Mouse (Mus musculus) macrophage (primary cell): Measurements from ENCODE around the gene Adam1b. TPM values are rescaled to one million over a fixed set of nuclear protein-coding genes. Genes with fewer than 3 reads are reported as not detected.
A peak's percentile ranks its signal among the peaks of the same experiment; 100 is the strongest.

Experiments used
- H3K27ac ChIP-seq: fragments of 350-480 bp; formaldehyde crosslinking; 2 replicates; pipeline ENCODE4 v1.9.0; 2021
- H3K36me3 ChIP-seq: fragments of 350-480 bp; formaldehyde crosslinking; 2 replicates; pipeline ENCODE4 v1.9.0; 2021; ENCODE audit errors: inconsistent target
- H3K4me3 ChIP-seq: fragments of 350-480 bp; formaldehyde crosslinking; 2 replicates; pipeline ENCODE4 v1.9.0; 2021; ENCODE audit errors: inconsistent target
- H3K79me2 ChIP-seq: fragments of 350-480 bp; formaldehyde crosslinking; 2 replicates; pipeline ENCODE4 v1.9.0; 2021; ENCODE audit errors: inconsistent target
- WGBS: methylation state at CpG from one replicate; pipeline ENCODE4 v1.1.7; 2026; ENCODE audit warnings: inconsistent platforms; ENCODE audit not compliant: missing documents; 5-methylcytosine and 5-hydroxymethylcytosine counted together
- polyA plus RNA-seq: library from polyadenylated mRNA; stranded (reverse); fragments of 250-400 nt; gene quantifications from 3 replicates; pipeline ENCODE4 v1.2.4, GENCODE M21; 2018; ENCODE audit warnings: inconsistent platforms
- total RNA-seq, 78 experiments: library from RNA; depleted of rRNA; stranded (reverse); fragments of 250-400 nt; gene quantifications; 1 replicate in 9 of 78; 2 replicates in 24 of 78; 3 replicates in 43 of 78; 4 replicates in 2 of 78; pipeline ENCODE4 v1.2.4; 2018; ENCODE audit warnings: inconsistent platforms in 56 of 78

Gene Adam1b
- total RNA-seq (2018; cell fraction: chromatin; rRNA removed), result not detected
- not detected for total RNA-seq (2018; cell fraction: cytosol; rRNA removed)
- not detected for total RNA-seq (2018; cell fraction: nucleus; rRNA removed)
- not detected in 3 replicates for polyA plus RNA-seq

DNA sequence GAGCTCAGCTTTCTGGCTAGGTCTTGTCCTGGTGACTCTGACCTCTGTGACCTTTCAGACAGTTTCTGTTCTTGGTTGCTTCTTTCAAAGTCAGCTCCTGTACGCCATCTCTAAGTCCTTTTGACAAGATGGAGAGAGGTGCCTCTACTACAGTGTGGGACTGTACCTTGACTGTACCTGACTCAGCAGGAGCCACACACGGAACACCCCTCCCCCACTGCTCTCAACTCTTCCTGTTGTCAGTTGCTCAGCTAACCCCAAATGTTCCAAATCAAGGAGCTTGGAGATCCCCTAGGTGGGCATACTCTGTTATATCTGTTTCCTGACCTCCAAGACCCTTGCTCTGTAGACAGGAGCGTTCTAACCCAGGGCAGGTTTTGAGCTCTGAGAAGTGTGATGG lies at the start of gene Adam1b:
Gene Adam1b (minus strand): TSS at position 205 of the 400 bp plus-strand sequence.
- Histone ChIP-seq H3K27ac (no peak within 1 kb of the TSS), H3K79me2 (no peaks in the 10 kb centered on the region), H3K36me3 (no peaks in the 10 kb centered on the region), H3K4me3 (no peak within 1 kb of the TSS)
- 90% methylated on average over 3 of the region's 3 CpGs for WGBS

DNA sequence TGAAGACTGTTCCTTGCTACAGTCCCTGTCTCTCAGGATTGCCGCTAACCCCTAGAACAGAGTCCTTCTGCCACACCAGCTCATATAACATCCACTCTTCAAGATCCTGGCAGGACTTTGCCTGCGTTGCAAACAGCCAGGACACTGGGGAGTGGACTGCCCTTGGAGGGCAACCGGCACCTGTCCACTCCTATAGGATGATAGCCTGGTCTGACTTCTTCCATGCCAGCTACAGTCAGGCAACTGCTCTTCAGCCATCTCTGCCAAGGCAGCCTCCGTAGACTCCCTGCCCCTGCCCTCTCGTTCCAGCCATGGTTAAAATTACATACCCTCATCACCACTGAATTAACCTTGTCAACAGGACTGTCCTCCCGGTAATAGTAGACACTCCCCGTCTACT lies 46.0 kb upstream of the Adam1b start:
- peaks cover 9% of the 10 kb centered on the region for H3K79me2 ChIP-seq
- H3K27ac ChIP-seq, result no peak overlapping the region
- H3K4me3 ChIP-seq, result no peak overlapping the region
- WGBS, result 96% methylated on average over 6 of the region's 7 CpGs
- no peaks in the 10 kb centered on the region for H3K36me3 ChIP-seq

DNA sequence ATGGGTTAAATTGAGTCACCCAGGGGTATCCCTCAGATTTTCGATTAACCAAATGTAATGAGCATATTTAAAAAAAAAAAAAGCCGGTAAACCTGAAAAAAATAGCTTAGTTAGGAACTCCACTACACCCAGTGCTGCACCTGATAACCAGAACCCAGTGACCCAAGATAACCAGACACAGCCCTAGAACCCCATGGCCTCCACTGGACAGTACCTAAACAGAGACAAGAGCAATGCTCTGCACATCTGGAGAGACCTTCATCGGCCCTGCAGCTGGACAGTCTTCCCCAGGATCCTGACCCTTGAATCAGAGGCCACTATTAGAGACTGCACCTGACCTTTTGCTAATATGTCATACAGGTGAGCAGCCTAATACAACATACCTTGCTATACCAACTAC lies 43.8 kb upstream of the Adam1b start:
- 91% methylated on average over 3 of the region's 3 CpGs for WGBS
- peaks cover 30% of the 10 kb centered on the region for H3K79me2 ChIP-seq
- no peaks in the 10 kb centered on the region for H3K36me3 ChIP-seq
- no peak overlapping the region for H3K27ac ChIP-seq
- H3K4me3 ChIP-seq, result no peak overlapping the region

- Histone ChIP-seq H3K4me3 (peak overlapping the region; percentile 92), H3K79me2 (peaks cover 36% of the 10 kb centered on the region), H3K27ac (peak overlapping the region; percentile 32; the same call in 1 of the 2 replicates), H3K36me3 (no peaks in the 10 kb centered on the region)
- WGBS, result 10% methylated on average over 6 of the region's 6 CpGs
Measured at GRCm38 (mm10) chr5:121546530-121546895, 43.3 kb upstream of the Adam1b start.

GRCm38 (mm10) chr5:121545793-121546529 lies 42.7 kb upstream of the Adam1b start, which contains the start of gene Mapkapk5:
Gene Mapkapk5 (minus strand): TSS chr5:121545905.
- no peaks in the 10 kb centered on the region for H3K36me3 ChIP-seq
- WGBS, result 2% methylated on average over 55 of the region's 55 CpGs
- H3K27ac ChIP-seq, result peak within 1 kb of the TSS; percentile 32; the same call in 1 of the 2 replicates
- peak within 1 kb of the TSS; percentile 92 for H3K4me3 ChIP-seq
- H3K79me2 ChIP-seq, result peaks cover 41% of the 10 kb centered on the region

- H3K79me2 ChIP-seq, result peaks cover 49% of the 10 kb centered on the region
- H3K4me3 ChIP-seq, result peak within 1 kb of the TSS; percentile 92
- no peaks in the 10 kb centered on the region for H3K36me3 ChIP-seq
- 1% methylated on average over 41 of the region's 97 CpGs for WGBS
- H3K27ac ChIP-seq, result peak within 1 kb of the TSS; percentile 32; the same call in 1 of the 2 replicates
Measured at GRCm38 (mm10) chr5:121544910-121545792, 41.9 kb upstream of the Adam1b start, which contains the start of the genes Adam1a and Gm42878. Gene Adam1a (minus strand): TSS chr5:121545482. Gene Gm42878 (minus strand): TSS chr5:121545482.

GRCm38 (mm10) chr5:121543370-121543769 lies 40.1 kb upstream of the Adam1b start:
- Histone ChIP-seq H3K79me2 (peaks cover 67% of the 10 kb centered on the region), H3K27ac (no peak overlapping the region), H3K4me3 (no peak overlapping the region), H3K36me3 (no peaks in the 10 kb centered on the region)
- WGBS, result 78% methylated on average over 3 of the region's 3 CpGs

DNA sequence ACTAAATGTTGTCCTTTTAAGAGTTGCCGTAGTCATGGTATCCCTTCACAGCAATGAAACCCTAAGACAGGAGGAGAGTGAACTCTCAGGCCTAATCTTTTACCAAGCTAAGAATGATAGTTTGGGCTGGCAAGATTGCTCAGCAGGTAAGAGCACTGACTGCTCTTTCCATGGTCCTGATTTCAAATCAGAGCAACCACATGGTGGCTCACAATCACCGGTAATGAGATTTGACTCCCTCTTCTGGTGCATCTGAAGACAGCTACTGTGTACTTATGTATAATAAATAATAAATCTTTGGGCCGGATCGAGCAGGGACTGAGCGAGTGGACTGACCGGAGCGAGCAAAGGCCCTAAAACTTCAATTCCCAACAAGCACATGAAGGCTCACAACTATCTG lies 38.0 kb upstream of the Adam1b start:
- Histone ChIP-seq H3K27ac (no peak overlapping the region), H3K36me3 (peaks cover 16% of the 10 kb centered on the region), H3K4me3 (no peak overlapping the region), H3K79me2 (peaks cover 88% of the 10 kb centered on the region)
- WGBS, result 81% methylated on average over 2 of the region's 7 CpGs

DNA sequence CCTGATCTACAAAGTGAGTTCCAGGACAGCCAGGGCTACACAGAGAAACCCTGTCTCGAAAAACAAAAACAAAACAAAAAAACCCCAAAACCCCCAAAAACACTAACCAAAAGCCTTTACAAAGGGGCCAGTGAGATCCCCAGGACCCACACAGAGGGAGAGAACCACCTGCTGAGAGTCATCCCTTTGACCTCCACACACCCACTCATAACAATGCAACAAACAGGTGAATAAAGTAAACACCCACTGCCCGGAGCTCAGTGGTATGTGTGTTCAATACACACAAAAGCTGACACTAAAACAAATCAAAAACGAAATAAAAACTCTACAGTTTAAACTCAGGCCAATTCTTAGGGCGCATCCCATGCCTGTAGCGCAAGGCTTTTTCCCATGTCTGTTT lies 36.8 kb upstream of the Adam1b start:
- Histone ChIP-seq H3K4me3 (no peak overlapping the region), H3K27ac (no peak overlapping the region), H3K79me2 (peaks cover 96% of the 10 kb centered on the region), H3K36me3 (peaks cover 28% of the 10 kb centered on the region)
- 98% methylated on average over 5 of the region's 5 CpGs for WGBS

- H3K4me3 ChIP-seq, result no peak overlapping the region
- peaks cover 72% of the 10 kb centered on the region for H3K79me2 ChIP-seq
- WGBS, result 96% methylated on average over 2 of the region's 2 CpGs
- H3K27ac ChIP-seq, result no peak overlapping the region
- H3K36me3 ChIP-seq, result peaks cover 50% of the 10 kb centered on the region
Measured at GRCm38 (mm10) chr5:121537588-121537987, 34.4 kb upstream of the Adam1b start.

DNA sequence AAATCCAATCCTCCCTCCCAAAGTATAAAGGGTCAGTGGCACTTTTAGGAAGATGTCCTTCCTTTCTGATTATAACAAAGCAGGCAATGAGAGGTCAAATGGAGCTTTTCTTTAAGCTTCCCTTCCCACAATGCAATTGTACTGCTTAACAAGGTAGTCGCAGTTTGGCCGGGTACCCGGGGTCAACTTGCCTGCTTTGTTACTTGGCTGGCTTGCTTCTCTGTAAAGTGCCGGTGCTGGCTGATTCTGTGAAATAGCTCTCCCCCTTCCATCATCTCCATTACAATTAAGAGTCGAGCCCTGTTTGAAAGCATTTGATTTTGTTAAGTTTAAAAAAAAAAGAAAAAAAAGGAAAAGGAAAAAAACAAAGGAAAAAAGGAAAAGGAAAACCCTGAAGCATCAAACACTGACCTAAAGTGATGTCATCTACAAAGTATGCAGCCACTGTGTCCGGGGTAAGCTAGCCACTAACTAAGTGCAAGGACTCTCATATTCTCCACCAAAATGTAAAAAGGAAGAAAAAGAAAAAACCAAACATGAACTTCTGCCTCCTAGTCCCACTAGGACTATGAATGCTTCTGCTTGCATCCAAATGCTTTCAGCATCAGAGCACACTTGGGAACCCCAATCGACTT lies 33.8 kb upstream of the Adam1b start:
- 90% methylated on average over 6 of the region's 7 CpGs for WGBS
- peaks cover 67% of the 10 kb centered on the region for H3K79me2 ChIP-seq
- no peak overlapping the region for H3K27ac ChIP-seq
- H3K36me3 ChIP-seq, result peaks cover 55% of the 10 kb centered on the region
- H3K4me3 ChIP-seq, result no peak overlapping the region

DNA sequence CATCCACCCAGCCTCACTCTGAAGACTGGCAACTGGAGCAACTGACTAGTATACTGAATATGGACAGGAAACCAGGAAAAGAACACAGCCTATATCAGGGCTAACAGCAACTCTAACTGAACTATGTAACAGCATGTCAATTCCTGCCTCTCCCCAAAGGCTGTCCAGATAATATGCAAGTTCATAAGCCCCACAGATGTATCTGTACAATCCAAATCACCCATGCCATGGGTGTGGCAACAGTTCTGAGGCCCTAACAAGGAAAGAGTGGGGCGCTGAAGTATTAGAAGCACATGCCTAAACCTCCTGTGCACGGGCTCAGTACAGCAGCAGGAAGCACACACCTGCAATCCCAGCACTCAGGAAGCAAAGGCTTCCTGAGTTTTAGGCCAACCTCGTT lies 31.9 kb upstream of the Adam1b start:
- H3K79me2 ChIP-seq, result peaks cover 48% of the 10 kb centered on the region
- no peak overlapping the region for H3K4me3 ChIP-seq
- peaks cover 73% of the 10 kb centered on the region for H3K36me3 ChIP-seq
- no peak overlapping the region for H3K27ac ChIP-seq
- 79% methylated on average over 3 of the region's 3 CpGs for WGBS

- Histone ChIP-seq H3K4me3 (no peak overlapping the region), H3K36me3 (peaks cover 78% of the 10 kb centered on the region), H3K27ac (no peak overlapping the region), H3K79me2 (peaks cover 42% of the 10 kb centered on the region)
- WGBS, result 83% methylated on average over 5 of the region's 5 CpGs
Measured at GRCm38 (mm10) chr5:121534521-121534920, 31.3 kb upstream of the Adam1b start.

DNA sequence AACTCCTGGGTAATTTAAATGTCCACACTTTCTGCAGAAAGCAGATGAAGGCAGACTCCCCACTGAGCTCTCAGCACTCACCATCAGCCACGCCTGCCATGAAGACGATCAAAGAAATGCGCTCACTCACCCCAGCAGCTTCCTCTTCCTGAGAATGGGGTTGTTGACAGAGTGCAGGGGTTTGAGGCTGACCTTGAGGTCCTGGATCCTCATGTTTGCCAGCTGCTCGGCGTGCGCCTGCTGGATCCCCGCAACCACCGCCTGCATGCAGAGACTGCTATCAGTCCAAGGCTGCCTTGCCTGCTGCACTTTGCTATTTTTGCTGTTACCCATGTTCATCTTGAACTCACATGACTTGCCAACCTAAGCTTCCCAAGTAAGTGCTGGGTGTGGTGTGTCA lies 23.7 kb upstream of the Adam1b start:
- no peak overlapping the region for H3K4me3 ChIP-seq
- H3K27ac ChIP-seq, result no peak overlapping the region
- H3K79me2 ChIP-seq, result no peaks in the 10 kb centered on the region
- 94% methylated on average over 8 of the region's 8 CpGs for WGBS
- H3K36me3 ChIP-seq, result peaks cover 79% of the 10 kb centered on the region
